Mouse (Mus musculus): ENCODE data around the gene Galk1. TPM values are rescaled to one million over a fixed set of nuclear protein-coding genes. Genes with fewer than 3 reads are reported as not detected.
A peak's percentile ranks its signal among the peaks of the same experiment; 100 is the strongest.

Galk1 gene
- polyA plus RNA-seq, 1 experiment from 2014 or later, result 200 TPM

GRCm38 (mm10) chr11:116045173-116045572 is 32.7 kb upstream of the Galk1 start:
- 87% methylated on average over 6 of the region's 6 CpGs for WGBS (ENCODE audit: insufficient replicate concordance)
- no peak overlapping the region for H3K4me3 ChIP-seq
- H3K4me1 ChIP-seq, result peaks cover 9% of the 10 kb centered on the region; the same call in 1 of the 2 replicates
- H3K4me2 ChIP-seq, result no peak overlapping the region
- H3K27ac ChIP-seq, result no peak overlapping the region
- ATAC-seq, result no peak
- H3K27me3 ChIP-seq (replicated peaks), result no peaks in the 10 kb centered on the region
- peaks cover 79% of the 10 kb centered on the region for H3K36me3 ChIP-seq
- H3K9ac ChIP-seq, result no peak overlapping the region
- H3K9me3 ChIP-seq (replicated peaks), result no peaks in the 10 kb centered on the region

- Histone ChIP-seq H3K9ac (no peak overlapping the region), H3K36me3 (peaks cover 79% of the 10 kb centered on the region), H3K4me2 (no peak overlapping the region), H3K4me3 (no peak overlapping the region), H3K27ac (no peak overlapping the region), H3K4me1 (peaks cover 9% of the 10 kb centered on the region; the same call in 1 of the 2 replicates), H3K9me3 (replicated peaks) (no peaks in the 10 kb centered on the region), H3K27me3 (replicated peaks) (no peaks in the 10 kb centered on the region)
- no peak for ATAC-seq
- 90% methylated on average over 1 of the region's 1 CpGs for WGBS (ENCODE audit: insufficient replicate concordance)
Measured at GRCm38 (mm10) chr11:116043286-116043685, 30.8 kb upstream of the Galk1 start.

- ATAC-seq, result no peak
- peak overlapping the region; percentile 18; the same call in 1 of the 2 replicates for H3K27ac ChIP-seq
- 62% methylated on average over 5 of the region's 5 CpGs for WGBS (ENCODE audit: insufficient replicate concordance)
Measured at GRCm38 (mm10) chr11:116042372-116043138, 30.0 kb upstream of the Galk1 start.

GRCm38 (mm10) chr11:116041833-116042232 is 29.3 kb upstream of the Galk1 start:
- WGBS (ENCODE audit: insufficient replicate concordance), result 94% methylated on average over 2 of the region's 2 CpGs
- H3K4me3 ChIP-seq, result no peak overlapping the region

More at GRCm38 (mm10) chr11:116042372-116043138, 30.0 kb upstream of the Galk1 start:
- Histone ChIP-seq H3K4me2 (no peak overlapping the region), H3K4me3 (no peak overlapping the region), H3K4me1 (peaks cover 9% of the 10 kb centered on the region; the same call in 1 of the 2 replicates), H3K36me3 (peaks cover 77% of the 10 kb centered on the region), H3K9me3 (replicated peaks) (no peaks in the 10 kb centered on the region), H3K9ac (no peak overlapping the region), H3K27me3 (replicated peaks) (no peaks in the 10 kb centered on the region)

GRCm38 (mm10) chr11:116040593-116040992 is 28.1 kb upstream of the Galk1 start:
- no peak for ATAC-seq
- peaks cover 9% of the 10 kb centered on the region; the same call in 1 of the 2 replicates for H3K4me1 ChIP-seq
- 80% methylated on average over 6 of the region's 6 CpGs for WGBS (ENCODE audit: insufficient replicate concordance)
- no peak overlapping the region for H3K4me3 ChIP-seq
- no peaks in the 10 kb centered on the region for H3K9me3 ChIP-seq (replicated peaks)
- H3K36me3 ChIP-seq, result peaks cover 65% of the 10 kb centered on the region
- no peak overlapping the region for H3K4me2 ChIP-seq
- no peaks in the 10 kb centered on the region for H3K27me3 ChIP-seq (replicated peaks)
- H3K9ac ChIP-seq, result no peak overlapping the region
- no peak overlapping the region for H3K27ac ChIP-seq

More at GRCm38 (mm10) chr11:116041833-116042232, 29.3 kb upstream of the Galk1 start:
- no peaks in the 10 kb centered on the region for H3K27me3 ChIP-seq (replicated peaks)
- no peak for ATAC-seq
- no peak overlapping the region for H3K9ac ChIP-seq
- H3K4me2 ChIP-seq, result no peak overlapping the region
- no peaks in the 10 kb centered on the region for H3K9me3 ChIP-seq (replicated peaks)
- peaks cover 69% of the 10 kb centered on the region for H3K36me3 ChIP-seq
- peaks cover 9% of the 10 kb centered on the region; the same call in 1 of the 2 replicates for H3K4me1 ChIP-seq
- H3K27ac ChIP-seq, result no peak overlapping the region

- Histone ChIP-seq H3K27ac (no peak overlapping the region), H3K9ac (no peak overlapping the region), H3K36me3 (peaks cover 78% of the 10 kb centered on the region), H3K4me3 (no peak overlapping the region), H3K4me1 (peaks cover 17% of the 10 kb centered on the region), H3K9me3 (replicated peaks) (no peaks in the 10 kb centered on the region), H3K27me3 (replicated peaks) (no peaks in the 10 kb centered on the region), H3K4me2 (no peak overlapping the region)
- ATAC-seq, result no peak
- WGBS (ENCODE audit: insufficient replicate concordance), result 87% methylated on average over 9 of the region's 9 CpGs
Measured at GRCm38 (mm10) chr11:116037826-116038225, 25.3 kb upstream of the Galk1 start.

- Histone ChIP-seq H3K27ac (no peak overlapping the region), H3K9ac (no peak overlapping the region), H3K27me3 (replicated peaks) (no peaks in the 10 kb centered on the region), H3K4me2 (no peak overlapping the region), H3K36me3 (peaks cover 79% of the 10 kb centered on the region), H3K4me3 (no peak overlapping the region), H3K4me1 (peaks cover 22% of the 10 kb centered on the region), H3K9me3 (replicated peaks) (no peaks in the 10 kb centered on the region)
- no peak for ATAC-seq
- 93% methylated on average over 3 of the region's 3 CpGs for WGBS (ENCODE audit: insufficient replicate concordance)
Measured at GRCm38 (mm10) chr11:116036671-116037070, 24.2 kb upstream of the Galk1 start.

- H3K4me1 ChIP-seq, result peaks cover 34% of the 10 kb centered on the region
- H3K9ac ChIP-seq, result no peak overlapping the region
- ATAC-seq, result no peak
- H3K4me2 ChIP-seq, result no peak overlapping the region
- no peak overlapping the region for H3K4me3 ChIP-seq
- peaks cover 63% of the 10 kb centered on the region for H3K36me3 ChIP-seq
- H3K27ac ChIP-seq, result no peak overlapping the region
- no peaks in the 10 kb centered on the region for H3K27me3 ChIP-seq (replicated peaks)
- 85% methylated on average over 6 of the region's 6 CpGs for WGBS (ENCODE audit: insufficient replicate concordance)
- no peaks in the 10 kb centered on the region for H3K9me3 ChIP-seq (replicated peaks)
Measured at GRCm38 (mm10) chr11:116034584-116034983, 22.1 kb upstream of the Galk1 start.

- ATAC-seq, result peak; percentile 13
- Histone ChIP-seq H3K9me3 (replicated peaks) (no peaks in the 10 kb centered on the region), H3K27ac (peak overlapping the region; percentile 97), H3K4me2 (peak overlapping the region; percentile 83), H3K27me3 (replicated peaks) (no peaks in the 10 kb centered on the region), H3K9ac (peak overlapping the region; percentile 96), H3K4me1 (peaks cover 45% of the 10 kb centered on the region), H3K36me3 (peaks cover 43% of the 10 kb centered on the region), H3K4me3 (peak overlapping the region; percentile 76)
- 23% methylated on average over 14 of the region's 14 CpGs for WGBS (ENCODE audit: insufficient replicate concordance)
Measured at GRCm38 (mm10) chr11:116030898-116031845, 18.7 kb upstream of the Galk1 start.

- H3K4me2 ChIP-seq, result peak within 1 kb of the TSS; percentile 83
- peak within 1 kb of the TSS; percentile 96 for H3K9ac ChIP-seq
- ATAC-seq, result peak; percentile 92
- WGBS (ENCODE audit: insufficient replicate concordance), result under 1% methylated on average over 66 of the region's 67 CpGs
- peak within 1 kb of the TSS; percentile 76 for H3K4me3 ChIP-seq
- H3K9me3 ChIP-seq (replicated peaks), result no peaks in the 10 kb centered on the region
- H3K27me3 ChIP-seq (replicated peaks), result no peaks in the 10 kb centered on the region
- H3K27ac ChIP-seq, result peak within 1 kb of the TSS; percentile 97
- peaks cover 46% of the 10 kb centered on the region for H3K4me1 ChIP-seq
- H3K36me3 ChIP-seq, result peaks cover 36% of the 10 kb centered on the region
Measured at GRCm38 (mm10) chr11:116030088-116030897, 17.8 kb upstream of the Galk1 start, which contains the start of gene Unk. Gene Unk (plus strand): TSS chr11:116030322.

Data from liver, embryonic 12.5 days (tissue).